Mouse (Mus musculus) B cell, adult 67 days (primary cell): ENCODE measurements around the gene Klrk1. TPM values are rescaled to one million over a fixed set of nuclear protein-coding genes. Genes with fewer than 3 reads are reported as not detected.

ENCODE experiments used
- total RNA-seq, 2 experiments: library from RNA; stranded (reverse); gene quantifications; 4 replicates each; pipeline ENCODE4 v1.2.4; 2023

The Klrk1 gene
- 1 to 10 TPM in 1 of 2 experiments, under 1 TPM in 1; 0.56 to 1.5 TPM for total RNA-seq

DNA sequence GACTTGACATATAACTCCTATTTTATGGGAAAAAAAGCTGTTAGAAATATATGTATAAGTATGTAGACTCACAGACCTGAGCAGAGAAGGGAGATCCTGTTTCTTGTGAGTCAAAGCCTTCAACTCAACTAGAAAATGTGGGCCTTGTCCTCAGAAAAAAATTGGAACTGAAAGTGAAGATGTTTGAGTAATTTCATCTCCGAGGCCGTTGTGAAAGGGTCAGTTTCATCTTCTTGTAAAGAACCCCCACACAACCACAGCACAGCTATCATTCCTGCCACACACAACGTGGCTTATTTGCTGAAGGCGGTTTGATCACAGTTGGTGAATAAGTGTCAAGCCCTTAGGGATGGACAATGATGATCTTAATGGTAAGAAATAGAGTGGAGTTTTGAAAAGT, at the start of gene Klrk1:
Gene Klrk1, minus strand, starts transcription at position 130 of the 400 bp plus-strand sequence.

DNA sequence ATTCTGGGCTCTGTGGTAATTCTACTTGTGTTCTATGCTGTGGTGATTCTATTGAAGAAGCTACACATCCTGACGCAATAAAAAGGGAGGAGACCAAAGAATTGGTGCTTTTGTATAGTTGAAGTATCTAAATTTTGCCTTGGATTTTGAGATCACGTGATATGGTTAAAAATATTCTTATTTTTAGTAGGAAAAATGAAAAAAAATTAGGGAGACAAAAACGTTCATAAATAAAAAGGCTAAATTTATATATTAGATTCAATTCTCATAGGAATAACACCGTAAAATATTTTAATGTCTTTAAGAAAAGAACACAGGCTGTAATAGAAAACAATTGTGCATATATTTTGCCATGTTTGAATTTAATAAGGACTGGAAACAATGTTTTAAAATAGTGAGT, 36.9 kb upstream of the Klrk1 start, which contains the start of gene Klrc2:
Gene Klrc2, minus strand, starts transcription at position 101 of the 400 bp plus-strand sequence.

DNA sequence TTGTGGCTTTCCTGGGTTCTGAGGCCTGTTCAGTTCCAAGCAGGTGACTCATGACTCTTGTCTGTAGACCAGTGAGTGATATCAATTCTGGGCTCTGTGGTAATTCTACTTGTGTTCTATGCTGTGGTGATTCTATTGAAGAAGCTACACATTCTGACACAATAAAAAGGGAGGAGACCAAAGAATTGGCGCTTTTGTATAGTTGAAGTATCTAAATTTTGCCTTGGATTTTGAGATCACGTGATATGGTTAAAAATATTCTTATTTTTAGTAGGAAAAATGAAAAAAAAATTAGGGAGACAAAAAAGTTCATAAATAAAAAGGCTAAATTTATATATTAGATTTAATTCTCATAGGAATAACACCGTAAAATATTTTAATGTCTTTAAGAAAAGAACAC, 19.6 kb upstream of the Klrk1 start, which contains the start of gene Klrc3:
Gene Klrc3, minus strand, starts transcription at position 101 of the 400 bp plus-strand sequence.

DNA sequence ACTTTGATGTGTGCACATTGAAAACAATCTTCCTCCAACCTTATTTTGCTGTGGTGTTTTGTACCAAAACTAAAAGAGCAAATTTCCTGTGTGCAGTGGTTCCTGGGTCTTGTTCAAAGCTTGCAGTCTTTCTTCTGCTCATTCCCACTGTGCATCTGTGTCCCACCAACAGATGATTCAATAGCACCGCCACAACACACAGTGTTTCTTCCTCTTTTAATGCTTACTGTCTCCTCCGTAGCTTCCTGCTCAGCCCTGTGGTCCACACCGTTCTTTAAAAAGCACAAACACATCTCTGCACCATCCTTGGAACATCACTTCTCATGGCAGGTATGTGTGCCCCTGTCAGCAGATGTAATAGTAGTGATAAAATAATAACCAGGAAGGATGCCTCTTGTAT, 32.2 kb downstream of the Klrk1 start, which contains the start of gene Klrd1:
Gene Klrd1, plus strand, starts transcription at position 275 of the 400 bp plus-strand sequence.

DNA sequence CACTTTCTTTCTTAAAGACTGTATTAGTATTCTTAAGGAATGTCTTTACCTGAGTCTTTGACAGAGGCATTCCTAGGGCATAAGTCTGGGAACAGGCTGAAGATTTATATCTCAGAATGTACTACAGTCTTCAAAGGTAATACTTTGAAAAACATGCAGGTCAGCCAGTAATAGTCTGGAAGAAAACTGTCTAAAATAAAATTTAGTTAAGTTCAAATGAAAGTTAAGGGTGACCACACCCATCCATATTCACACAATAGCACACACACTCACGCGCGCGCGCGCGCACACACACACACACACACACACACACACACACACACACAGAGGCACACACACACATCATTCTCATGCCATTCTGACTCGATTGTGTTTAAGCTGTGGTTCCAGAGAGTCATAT, 46.1 kb downstream of the Klrk1 start, which contains the start of gene Klre1:
Gene Klre1, plus strand, starts transcription at position 301 of the 400 bp plus-strand sequence.

Other genes starting within 250 kb of the Klrk1 start
- not detected for gene Clec12b, start 238.0 kb downstream of the Klrk1 start, total RNA-seq
- 1 to 10 TPM in 1 of 2 experiments, not detected in 1; 1.5 TPM for gene Clec1b, start 226.6 kb downstream of the Klrk1 start, total RNA-seq
- gene Clec9a, start 215.0 kb downstream of the Klrk1 start, total RNA-seq, result under 1 TPM in 1 of 2 experiments, not detected in 1; 0.35 TPM
- not detected for gene Clec1a, start 171.9 kb downstream of the Klrk1 start, total RNA-seq
- gene Olr1, start 116.7 kb downstream of the Klrk1 start, total RNA-seq, result not detected
- gene Tmem52b, start 111.3 kb downstream of the Klrk1 start, total RNA-seq, result not detected
- gene Gabarapl1, start 90.7 kb downstream of the Klrk1 start, total RNA-seq, result 10 to 100 TPM in 1 of 2 experiments, 1 to 10 TPM in 1; 6.4 to 10.6 TPM
- 1 to 10 TPM in 1 of 2 experiments, under 1 TPM in 1; 0.80 to 1.8 TPM for gene Klre1, start 46.0 kb downstream of the Klrk1 start, total RNA-seq
- 1 to 10 TPM; 1.6 to 1.7 TPM for gene Klrd1, start 32.1 kb downstream of the Klrk1 start, total RNA-seq
- not detected for gene Klrc3, start 19.5 kb upstream of the Klrk1 start, total RNA-seq
- gene Klrc2, start 36.8 kb upstream of the Klrk1 start, total RNA-seq, result 1 to 10 TPM in 1 of 2 experiments, under 1 TPM in 1; 0.87 to 1.6 TPM
- 1 to 10 TPM in 1 of 2 experiments, under 1 TPM in 1; 0.70 to 1.3 TPM for gene Klrc1, start 55.1 kb upstream of the Klrk1 start, total RNA-seq
- gene Klri1, start 93.3 kb upstream of the Klrk1 start, total RNA-seq, result not detected
- under 1 TPM in 1 of 2 experiments, not detected in 1; 0.44 TPM for gene Klri2, start 116.6 kb upstream of the Klrk1 start, total RNA-seq
- not detected for gene Gm156, start 160.4 kb upstream of the Klrk1 start, total RNA-seq
- gene Gm17631, start 238.8 kb upstream of the Klrk1 start, total RNA-seq, result not detected